Mouse (Mus musculus) midbrain, postnatal 0 days (tissue): ENCODE results near the gene Apba3. TPM values are rescaled to one million over a fixed set of nuclear protein-coding genes. Genes with fewer than 3 reads are reported as not detected.

Source experiments
- ATAC-seq: fragments of 200-750 bp; cut with Nextera tagmentation; 2 replicates; pipeline ENCODE4 v1.8.0; 2017; ENCODE audit warnings: moderate number of reproducible peaks, mild to moderate bottlenecking, moderate TSS enrichment, moderate library complexity; ENCODE audit not compliant: low FRiP score
- DNase-seq: peaks from one replicate; pipeline ENCODE4 v3.0.0-alpha.2; 2015; ENCODE audit warnings: low spot score
- H3K27ac ChIP-seq: fragments of 300-500 bp; sonication (generic); 2 replicates; pipeline ENCODE4 v1.5.1; 2014; ENCODE audit warnings: low read depth, mild to moderate bottlenecking, low read length, mixed read lengths
- H3K27me3 ChIP-seq: fragments of 300-500 bp; sonication (generic); 2 replicates; pipeline ENCODE4 v1.6.1; 2014; ENCODE audit warnings: low read length, control low read depth, mixed read lengths; ENCODE audit not compliant: insufficient read depth
- H3K36me3 ChIP-seq: fragments of 300-500 bp; sonication (generic); 2 replicates; pipeline ENCODE4 v1.6.1; 2014; ENCODE audit warnings: low read length, control low read depth, mixed read lengths; ENCODE audit not compliant: insufficient read depth
- H3K4me1 ChIP-seq: fragments of 300-500 bp; sonication (generic); 2 replicates; pipeline ENCODE4 v1.6.1; 2014; ENCODE audit warnings: mild to moderate bottlenecking, control low read depth, antibody characterized with exemption, low read length, mixed read lengths; ENCODE audit not compliant: insufficient read depth
- H3K4me2 ChIP-seq: fragments of 300-500 bp; sonication (generic); 2 replicates; pipeline ENCODE4 v1.6.1; 2014; ENCODE audit warnings: low read depth, mild to moderate bottlenecking, low read length, mixed read lengths; ENCODE audit not compliant: poor library complexity, severe bottlenecking
- H3K4me3 ChIP-seq: fragments of 300-500 bp; sonication (generic); 2 replicates; pipeline ENCODE4 v1.5.1; 2014; ENCODE audit warnings: low read depth, mild to moderate bottlenecking, low read length, moderate library complexity
- H3K9ac ChIP-seq: fragments of 300-500 bp; sonication (generic); replicated peaks from 2 replicates; pipeline ENCODE4 v1.6.1; 2014; ENCODE audit warnings: mild to moderate bottlenecking, low read length, moderate library complexity, mixed read lengths; ENCODE audit not compliant: poor library complexity, severe bottlenecking
- H3K9me3 ChIP-seq: fragments of 300-500 bp; sonication (generic); 2 replicates; pipeline ENCODE4 v1.6.1; 2016; ENCODE audit warnings: low read length, control low read depth
- CTCF ChIP-seq: IDR thresholded peaks from 2 replicates; pipeline ENCODE4 v1.5.1; 2016; ENCODE audit warnings: antibody characterized with exemption, mild to moderate bottlenecking
- WGBS: fragments of 180-500 bp; shearing (Covaris S2); extraction: QIAGEN DNeasy Blood & Tissue Kit; methylation state at CpG from one replicate; pipeline ENCODE4 v1.1.7; 2014; 5-methylcytosine and 5-hydroxymethylcytosine counted together
- polyA plus RNA-seq: library from polyadenylated mRNA; unstranded; fragments of >200 nt; fragmentation: Nextera tagmentation; extraction: Ambion mirVana; gene quantifications from 2 replicates; pipeline ENCODE4 v1.2.1, GENCODE M21; 2015
- total RNA-seq: library from RNA; depleted of rRNA; stranded (reverse); fragments of >200 nt; gene quantifications from 2 replicates; pipeline ENCODE4 v1.2.3, GENCODE M21; 2014

Gene Apba3
- total and polyA plus RNA-seq, 2 experiments from 2014 or later, result 25.2 to 64.8 TPM

DNA sequence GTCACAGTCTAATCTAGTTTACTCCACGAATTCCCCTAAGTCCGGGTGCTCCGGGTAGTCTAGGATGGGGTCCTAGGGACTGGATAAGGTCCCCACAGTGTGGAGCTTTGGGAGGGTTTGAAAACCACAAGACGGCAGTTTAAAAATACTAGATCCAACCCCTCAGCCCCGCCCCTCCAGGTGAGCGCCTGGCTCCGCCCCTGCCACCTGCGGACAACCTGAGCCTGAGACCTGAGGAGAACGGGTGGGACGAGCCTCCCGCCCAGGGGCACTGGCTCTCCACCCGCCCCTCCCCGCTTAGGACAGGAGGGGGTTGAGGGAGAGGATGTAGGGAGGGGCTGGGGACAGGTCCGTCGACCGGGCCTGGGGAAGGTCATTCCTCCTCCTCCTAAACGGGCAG is 18.0 kb downstream of the Apba3 start:
- no peaks in the 10 kb centered on the region for H3K4me1 ChIP-seq
- TF ChIP-seq CTCF, result no peak
- H3K27ac ChIP-seq, result no peak overlapping the region
- DNase-seq (no peak), ATAC-seq (no peak)
- no peak overlapping the region for H3K4me3 ChIP-seq
- no peak overlapping the region for H3K9ac ChIP-seq
- no peaks in the 10 kb centered on the region for H3K27me3 ChIP-seq
- peak overlapping the region; percentile 70 for H3K4me2 ChIP-seq
- WGBS, result 15% methylated on average over 17 of the region's 17 CpGs
- H3K9me3 ChIP-seq, result no peaks in the 10 kb centered on the region
- no peaks in the 10 kb centered on the region for H3K36me3 ChIP-seq

DNA sequence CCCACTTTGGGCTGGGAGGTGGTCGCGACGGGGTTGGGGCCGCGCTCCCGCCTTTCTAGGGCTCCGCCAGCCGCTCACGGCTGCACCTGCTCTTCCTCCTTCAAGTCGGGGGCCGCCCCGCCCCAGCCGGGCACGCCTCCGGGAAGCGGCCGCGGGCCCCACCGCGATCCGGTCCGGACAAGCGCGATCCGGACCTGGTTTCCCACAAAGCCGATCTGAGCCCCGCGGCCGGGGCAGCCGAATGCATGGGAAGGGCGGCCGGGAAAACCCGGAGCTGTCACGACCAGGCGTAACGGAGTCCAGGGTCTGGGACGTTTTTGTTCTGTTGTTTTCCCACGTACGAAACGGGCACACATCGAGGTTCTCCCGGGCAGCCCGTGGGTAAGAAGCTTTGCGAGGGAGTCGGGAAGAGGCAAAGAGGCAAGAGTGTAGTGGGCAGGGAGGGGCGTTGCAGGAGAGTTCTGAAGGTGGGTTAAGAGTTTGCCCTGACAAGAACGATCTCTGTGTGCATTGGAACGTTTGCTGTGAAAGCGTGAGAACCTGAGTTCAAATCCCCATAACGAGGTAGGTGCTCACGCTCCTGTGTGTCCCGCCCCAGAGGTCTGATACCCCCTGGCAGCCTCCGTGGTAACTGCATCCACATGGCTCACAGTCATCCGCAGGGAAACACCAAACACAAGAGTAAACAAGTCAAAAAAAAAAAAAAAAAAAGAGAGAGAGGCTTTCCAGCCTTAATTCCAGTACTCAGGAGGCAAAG is 19.1 kb downstream of the Apba3 start:
- ATAC-seq (peak; percentile 56), DNase-seq (peak; percentile 87)
- no peaks in the 10 kb centered on the region for H3K9me3 ChIP-seq
- H3K36me3 ChIP-seq, result no peaks in the 10 kb centered on the region
- no peak for TF ChIP-seq CTCF
- no peak overlapping the region for H3K27ac ChIP-seq
- H3K4me1 ChIP-seq, result no peaks in the 10 kb centered on the region
- peak overlapping the region; percentile 70 for H3K4me2 ChIP-seq
- H3K27me3 ChIP-seq, result no peaks in the 10 kb centered on the region
- 3% methylated on average over 53 of the region's 54 CpGs for WGBS
- peak overlapping the region; percentile 45 for H3K9ac ChIP-seq
- H3K4me3 ChIP-seq, result peak overlapping the region; percentile 41

GRCm38 (mm10) chr10:81286586-81286985 is 19.8 kb downstream of the Apba3 start:
- H3K27ac ChIP-seq, result no peak overlapping the region
- ATAC-seq, result no peak
- no peaks in the 10 kb centered on the region for H3K9me3 ChIP-seq
- no peak for DNase-seq
- H3K27me3 ChIP-seq, result no peaks in the 10 kb centered on the region
- WGBS, result 50% methylated on average over 6 of the region's 6 CpGs
- H3K9ac ChIP-seq, result no peak overlapping the region
- no peak overlapping the region for H3K4me2 ChIP-seq
- no peak for TF ChIP-seq CTCF
- no peaks in the 10 kb centered on the region for H3K4me1 ChIP-seq
- no peak overlapping the region for H3K4me3 ChIP-seq
- no peaks in the 10 kb centered on the region for H3K36me3 ChIP-seq

DNA sequence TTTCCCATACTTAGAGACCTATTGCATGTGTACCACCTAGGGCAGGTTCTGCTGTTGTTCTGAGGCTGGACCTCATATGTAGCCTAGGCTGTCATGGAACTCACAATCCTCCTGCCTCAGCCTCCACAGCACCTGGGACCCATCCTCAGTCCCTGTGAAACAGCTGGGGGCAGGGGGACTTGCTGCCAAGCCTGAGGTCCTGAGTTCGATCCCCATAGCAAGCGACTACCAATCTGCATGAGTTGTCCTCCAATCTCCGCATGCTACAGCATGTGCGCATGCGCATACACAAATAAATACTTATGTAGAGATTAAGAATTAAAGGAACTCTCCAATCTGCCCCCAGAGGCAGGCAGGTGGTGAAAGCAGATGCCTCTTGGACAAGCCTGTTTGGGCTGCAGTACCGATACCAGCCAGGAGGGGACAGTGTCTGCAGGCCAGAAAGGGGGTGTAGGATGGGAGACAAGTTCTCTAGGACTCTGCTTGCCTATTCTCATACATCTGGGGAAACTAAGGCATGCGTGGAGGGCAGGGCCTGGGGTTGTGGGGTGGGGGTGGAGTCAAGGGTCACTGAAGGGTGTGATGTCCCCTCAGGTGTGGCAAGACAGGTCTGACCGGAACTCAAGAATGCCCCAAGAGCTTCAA is 20.9 kb downstream of the Apba3 start:
- H3K27ac ChIP-seq, result no peak overlapping the region
- H3K36me3 ChIP-seq, result no peaks in the 10 kb centered on the region
- no peaks in the 10 kb centered on the region for H3K9me3 ChIP-seq
- no peak overlapping the region for H3K9ac ChIP-seq
- no peaks in the 10 kb centered on the region for H3K4me1 ChIP-seq
- no peak overlapping the region for H3K4me3 ChIP-seq
- WGBS, result 65% methylated on average over 8 of the region's 8 CpGs
- no peak for ATAC-seq
- no peak for DNase-seq
- peak; percentile 80 for TF ChIP-seq CTCF
- no peak overlapping the region for H3K4me2 ChIP-seq
- no peaks in the 10 kb centered on the region for H3K27me3 ChIP-seq

DNA sequence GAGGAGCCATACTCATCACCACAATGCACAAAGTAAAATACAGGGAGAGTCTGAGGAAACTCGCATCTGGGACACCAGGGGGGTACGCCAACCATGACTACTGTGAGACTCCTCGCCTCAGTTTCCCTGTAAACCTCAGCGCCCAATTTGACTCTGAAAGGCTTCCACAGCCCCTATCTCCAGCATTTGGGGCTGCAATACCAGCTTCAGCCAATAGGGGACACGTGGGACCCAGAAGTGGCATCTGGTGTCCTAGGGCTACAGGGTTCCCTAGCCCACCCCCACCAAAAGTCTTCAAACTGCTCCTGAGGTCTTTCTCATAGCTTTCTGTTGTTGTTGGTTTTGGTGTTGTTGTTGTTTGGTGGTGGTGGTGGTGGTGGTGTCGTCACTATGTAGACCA is 21.8 kb downstream of the Apba3 start:
- ATAC-seq (no peak), DNase-seq (no peak)
- Histone ChIP-seq H3K27ac (no peak overlapping the region), H3K36me3 (no peaks in the 10 kb centered on the region), H3K4me1 (0 out of 2 replicates have a peak, but pooled peaks cover under 1% of the 10 kb centered on the region), H3K9me3 (no peaks in the 10 kb centered on the region), H3K4me2 (no peak overlapping the region), H3K27me3 (no peaks in the 10 kb centered on the region), H3K9ac (no peak overlapping the region), H3K4me3 (no peak overlapping the region)
- 42% methylated on average over 6 of the region's 6 CpGs for WGBS
- peak; percentile 62 for TF ChIP-seq CTCF

DNA sequence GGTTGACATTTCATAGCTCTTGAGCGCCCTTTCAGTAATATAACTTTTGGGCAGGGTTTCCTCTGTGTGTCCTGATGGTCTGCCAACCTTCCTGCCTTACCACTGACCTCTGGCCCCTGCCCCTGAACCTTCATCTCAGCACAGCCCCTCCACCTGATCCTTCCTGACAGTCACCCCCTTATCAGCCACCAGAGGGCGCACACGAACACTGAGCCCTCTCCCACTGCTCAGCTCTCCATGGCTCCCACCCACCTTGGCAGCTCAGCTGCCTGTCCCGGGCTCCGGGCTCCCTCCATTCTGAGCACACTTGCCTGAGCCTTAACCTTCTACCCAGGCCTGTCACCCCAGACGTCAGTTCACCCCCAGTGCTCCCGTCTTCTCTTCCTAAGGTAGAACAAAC is 22.5 kb downstream of the Apba3 start:
- H3K4me3 ChIP-seq, result no peak overlapping the region
- 5% methylated on average over 7 of the region's 7 CpGs for WGBS
- H3K4me2 ChIP-seq, result no peak overlapping the region
- ATAC-seq (no peak), DNase-seq (peak; percentile 73)
- no peak overlapping the region for H3K27ac ChIP-seq
- no peaks in the 10 kb centered on the region for H3K9me3 ChIP-seq
- peak; percentile 93 for TF ChIP-seq CTCF
- H3K27me3 ChIP-seq, result no peaks in the 10 kb centered on the region
- no peak overlapping the region for H3K9ac ChIP-seq
- H3K4me1 ChIP-seq, result peaks cover 7% of the 10 kb centered on the region
- no peaks in the 10 kb centered on the region for H3K36me3 ChIP-seq
